Mouse (Mus musculus) kidney, embryonic 14.5 days (tissue): Measurements from ENCODE around the gene Amer3. TPM values are rescaled to one million over a fixed set of nuclear protein-coding genes. Genes with fewer than 3 reads are reported as not detected.

Experiments
- polyA plus RNA-seq: library from polyadenylated mRNA; unstranded; fragments of >200 nt; fragmentation: Nextera tagmentation; extraction: Ambion mirVana; gene quantifications from 2 replicates; pipeline ENCODE4 v1.2.1, GENCODE M21; 2014

Gene Amer3
- polyA plus RNA-seq, 1 experiment from 2014 or later, result not detected

Other genes with a start within 250 kb of the Amer3 start
- gene Ccdc115, start 140.0 kb upstream of the Amer3 start, polyA plus RNA-seq, result 48.3 and 48.9 TPM in 2 replicates
- gene Imp4, start 139.8 kb upstream of the Amer3 start, polyA plus RNA-seq, result 89.4 and 102 TPM in 2 replicates
- gene Ptpn18, start 119.9 kb upstream of the Amer3 start, polyA plus RNA-seq, result 21.3 and 23.6 TPM in 2 replicates
- not detected in 2 replicates for gene Prss39, start 81.2 kb upstream of the Amer3 start, polyA plus RNA-seq
- gene Cfc1, start 44.0 kb upstream of the Amer3 start, polyA plus RNA-seq, result not detected in 2 replicates
- gene Prss40, start 18.7 kb upstream of the Amer3 start, polyA plus RNA-seq, result not detected in 2 replicates